Mouse (Mus musculus) forebrain, embryonic 16.5 days (tissue): ENCODE results near the gene Cdx2. TPM values are rescaled to one million over a fixed set of nuclear protein-coding genes. Genes with fewer than 3 reads are reported as not detected.

Experiments
- ATAC-seq: fragments of 200-750 bp; cut with Nextera tagmentation; 2 replicates; pipeline ENCODE4 v1.8.0; 2017; ENCODE audit warnings: mild to moderate bottlenecking, moderate library complexity
- H3K27ac ChIP-seq: fragments of 300-500 bp; sonication (generic); 2 replicates; pipeline ENCODE4 v1.5.1; 2014; ENCODE audit warnings: low read length, control low read depth
- H3K27me3 ChIP-seq: fragments of 300-500 bp; sonication (generic); replicated peaks from 2 replicates; pipeline ENCODE4 v1.6.1; 2014; ENCODE audit warnings: low read length; ENCODE audit not compliant: control insufficient read depth, insufficient read depth
- H3K36me3 ChIP-seq: fragments of 300-500 bp; sonication (generic); 2 replicates; pipeline ENCODE4 v1.6.1; 2014; ENCODE audit not compliant: control insufficient read depth, insufficient read depth
- H3K4me1 ChIP-seq: fragments of 300-500 bp; sonication (generic); replicated peaks from 2 replicates; pipeline ENCODE4 v1.6.1; 2014; ENCODE audit warnings: low read length; ENCODE audit not compliant: control insufficient read depth, insufficient read depth
- H3K4me2 ChIP-seq: fragments of 300-500 bp; sonication (generic); 2 replicates; pipeline ENCODE4 v1.6.1; 2014; ENCODE audit warnings: mild to moderate bottlenecking, low read length, control low read depth
- H3K4me3 ChIP-seq: fragments of 300-500 bp; sonication (generic); replicated peaks from 2 replicates; pipeline ENCODE4 v1.5.1; 2014; ENCODE audit warnings: mild to moderate bottlenecking, low read length, control low read depth
- H3K9ac ChIP-seq: fragments of 300-500 bp; sonication (generic); replicated peaks from 2 replicates; pipeline ENCODE4 v1.6.1; 2014; ENCODE audit warnings: low read depth, low read length, control low read depth
- H3K9me3 ChIP-seq: fragments of 300-500 bp; sonication (generic); 2 replicates; pipeline ENCODE4 v1.6.1; 2016; ENCODE audit warnings: low read length; ENCODE audit not compliant: control insufficient read depth
- WGBS: fragments of 180-500 bp; shearing (Covaris S2); extraction: QIAGEN DNeasy Blood & Tissue Kit; methylation state at CpG from one replicate; pipeline ENCODE4 v1.1.7; 2014; 5-methylcytosine and 5-hydroxymethylcytosine counted together
- polyA plus RNA-seq: library from polyadenylated mRNA; unstranded; fragments of >200 nt; fragmentation: Nextera tagmentation; extraction: Ambion mirVana; gene quantifications from 2 replicates; pipeline ENCODE4 v1.2.1, GENCODE M21; 2015

Cdx2 gene
- polyA plus RNA-seq, 1 experiment from 2014 or later = not detected

- Histone ChIP-seq H3K4me2 (no peak within 1 kb of the TSS), H3K9me3 (no peaks in the 10 kb centered on the region), H3K27me3 (peaks cover 49% of the 10 kb centered on the region), H3K4me3 (no peak within 1 kb of the TSS), H3K36me3 (no peaks in the 10 kb centered on the region), H3K9ac (no peak within 1 kb of the TSS), H3K4me1 (no peaks in the 10 kb centered on the region), H3K27ac (no peak within 1 kb of the TSS)
- no peak for ATAC-seq
- 77% methylated on average over 8 of the region's 8 CpGs for WGBS
Measured at GRCm38 (mm10) chr5:147322183-147322582, 15.1 kb upstream of the Cdx2 start, which contains the start of gene Urad. Urad (minus strand) TSS chr5:147322440.

- Histone ChIP-seq H3K27me3 (peaks cover 74% of the 10 kb centered on the region), H3K4me3 (no peak overlapping the region), H3K4me2 (no peak overlapping the region), H3K36me3 (no peaks in the 10 kb centered on the region), H3K27ac (no peak overlapping the region), H3K9me3 (no peaks in the 10 kb centered on the region), H3K4me1 (0 out of 2 replicates have a peak, but pooled peaks cover 3% of the 10 kb centered on the region), H3K9ac (no peak overlapping the region)
- ATAC-seq = peak; percentile 69; the same call in 1 of the 2 replicates
Measured at GRCm38 (mm10) chr5:147319653-147320052, 12.6 kb upstream of the Cdx2 start.

DNA sequence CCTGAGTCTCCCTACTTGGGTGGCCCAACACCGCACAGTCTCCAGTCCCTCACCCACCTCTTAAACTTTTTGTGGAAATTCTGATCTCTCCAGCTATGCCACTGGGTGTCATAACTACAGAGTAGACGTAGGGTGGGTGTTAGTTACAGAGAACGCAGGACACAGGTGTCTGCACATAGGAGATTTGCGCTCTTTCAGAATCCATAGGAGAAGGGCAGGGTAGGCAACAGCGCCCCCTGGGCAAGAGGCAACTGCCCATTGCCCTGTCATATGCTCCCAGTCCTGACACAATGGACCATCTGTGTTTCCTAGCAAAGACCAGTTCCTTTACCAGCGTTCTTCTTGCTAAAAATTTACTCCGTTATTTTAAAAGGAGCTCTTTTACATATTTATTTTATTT lies 10.9 kb upstream of the Cdx2 start:
- Histone ChIP-seq H3K36me3 (no peaks in the 10 kb centered on the region), H3K9me3 (no peaks in the 10 kb centered on the region), H3K4me1 (0 out of 2 replicates have a peak, but pooled peaks cover 3% of the 10 kb centered on the region), H3K27ac (no peak overlapping the region), H3K4me2 (no peak overlapping the region), H3K27me3 (peaks cover 89% of the 10 kb centered on the region), H3K9ac (no peak overlapping the region), H3K4me3 (no peak overlapping the region)
- WGBS = 19% methylated on average over 7 of the region's 7 CpGs
- no peak for ATAC-seq

GRCm38 (mm10) chr5:147317321-147317720 lies 10.3 kb upstream of the Cdx2 start:
- Histone ChIP-seq H3K4me1 (0 out of 2 replicates have a peak, but pooled peaks cover 3% of the 10 kb centered on the region), H3K4me2 (no peak overlapping the region), H3K9ac (no peak overlapping the region), H3K27me3 (peaks cover 87% of the 10 kb centered on the region), H3K4me3 (no peak overlapping the region), H3K9me3 (no peaks in the 10 kb centered on the region), H3K27ac (no peak overlapping the region), H3K36me3 (no peaks in the 10 kb centered on the region)
- 6% methylated on average over 7 of the region's 7 CpGs for WGBS
- no peak for ATAC-seq

GRCm38 (mm10) chr5:147315432-147316075 lies 8.5 kb upstream of the Cdx2 start:
- H3K4me3 ChIP-seq = no peak overlapping the region
- H3K27me3 ChIP-seq = peaks cover 89% of the 10 kb centered on the region
- H3K4me2 ChIP-seq = no peak overlapping the region
- H3K4me1 ChIP-seq = 0 out of 2 replicates have a peak, but pooled peaks cover 3% of the 10 kb centered on the region
- ATAC-seq = no peak
- H3K27ac ChIP-seq = no peak overlapping the region
- H3K36me3 ChIP-seq = no peaks in the 10 kb centered on the region
- no peaks in the 10 kb centered on the region for H3K9me3 ChIP-seq
- WGBS = 1% methylated on average over 25 of the region's 25 CpGs
- H3K9ac ChIP-seq = no peak overlapping the region

- Histone ChIP-seq H3K4me2 (no peak overlapping the region), H3K4me1 (0 out of 2 replicates have a peak, but pooled peaks cover 3% of the 10 kb centered on the region), H3K36me3 (no peaks in the 10 kb centered on the region), H3K27ac (no peak overlapping the region), H3K27me3 (peaks cover 91% of the 10 kb centered on the region), H3K4me3 (no peak overlapping the region), H3K9me3 (no peaks in the 10 kb centered on the region), H3K9ac (no peak overlapping the region)
- no peak for ATAC-seq
- WGBS = under 1% methylated on average over 39 of the region's 39 CpGs
Measured at GRCm38 (mm10) chr5:147314646-147315431, 7.8 kb upstream of the Cdx2 start.

DNA sequence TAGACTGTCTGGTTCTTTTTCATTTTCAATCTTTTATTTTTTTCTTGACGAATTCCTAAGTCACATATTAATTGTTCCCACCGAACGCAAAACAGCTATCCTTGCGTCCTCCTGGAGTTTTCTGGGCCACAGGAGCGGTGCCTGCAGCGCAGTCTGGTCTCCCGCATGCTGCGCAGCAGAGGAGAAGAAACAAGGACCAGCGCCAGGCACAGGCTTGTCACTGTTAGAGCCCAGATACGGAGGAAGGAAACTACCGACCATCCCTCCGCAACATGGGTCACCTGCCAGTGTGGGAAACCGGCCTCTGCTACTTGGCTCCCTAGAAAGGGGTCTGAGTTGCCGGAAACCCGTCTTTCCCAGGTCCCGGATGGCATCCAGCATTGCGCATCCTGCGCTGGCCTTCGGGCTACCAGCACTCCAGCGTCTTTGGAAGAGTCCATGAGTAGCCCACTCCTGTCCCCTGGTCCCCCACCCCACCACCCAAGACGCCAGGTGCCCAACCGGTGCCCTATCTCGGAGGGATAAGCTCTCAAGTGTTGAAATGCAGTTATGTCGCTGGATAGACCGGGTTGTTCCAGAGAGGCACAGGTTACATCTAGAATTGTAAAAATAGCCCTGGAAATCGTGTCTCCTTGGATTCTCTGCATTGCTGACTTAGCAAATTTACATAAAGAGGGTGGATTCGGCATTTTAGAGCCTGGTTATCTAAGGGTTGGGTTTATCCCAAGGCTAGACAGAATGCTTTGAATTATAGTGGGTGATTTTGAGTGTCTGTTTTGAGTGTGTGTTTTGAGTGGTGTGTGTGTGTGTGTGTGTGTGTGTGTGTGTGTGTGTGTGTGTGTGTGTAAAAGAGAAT lies 6.0 kb upstream of the Cdx2 start:
- H3K4me1 ChIP-seq = 0 out of 2 replicates have a peak, but pooled peaks cover 3% of the 10 kb centered on the region
- no peak overlapping the region for H3K4me2 ChIP-seq
- no peak overlapping the region for H3K9ac ChIP-seq
- ATAC-seq = no peak
- no peaks in the 10 kb centered on the region for H3K9me3 ChIP-seq
- H3K4me3 ChIP-seq = no peak overlapping the region
- WGBS = under 1% methylated on average over 27 of the region's 27 CpGs
- no peak overlapping the region for H3K27ac ChIP-seq
- no peaks in the 10 kb centered on the region for H3K36me3 ChIP-seq
- peaks cover 96% of the 10 kb centered on the region for H3K27me3 ChIP-seq

DNA sequence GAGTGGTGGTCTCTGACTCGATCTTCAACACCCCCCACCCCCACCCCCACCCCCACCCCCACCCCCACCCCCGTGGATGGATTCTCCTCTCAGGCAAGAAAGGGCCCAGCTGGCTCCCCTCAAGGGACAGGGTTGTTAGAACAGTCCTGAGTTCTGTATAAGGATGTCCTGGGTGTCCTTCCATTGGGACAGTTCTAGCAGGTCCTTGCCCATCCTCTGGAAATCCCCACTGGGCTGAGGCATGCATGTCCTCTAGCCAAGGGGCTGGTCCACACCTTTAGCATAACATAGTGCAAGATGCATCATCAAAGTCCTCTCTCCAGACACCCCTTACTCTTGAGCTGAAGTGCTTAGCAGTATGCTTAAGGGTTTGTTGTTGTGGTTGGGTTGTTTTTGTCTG lies 2.7 kb upstream of the Cdx2 start:
- Histone ChIP-seq H3K4me3 (no peak overlapping the region), H3K9me3 (no peaks in the 10 kb centered on the region), H3K27me3 (peaks cover 94% of the 10 kb centered on the region), H3K4me1 (peaks cover 5% of the 10 kb centered on the region; the same call in 1 of the 2 replicates), H3K36me3 (no peaks in the 10 kb centered on the region), H3K9ac (no peak overlapping the region), H3K4me2 (no peak overlapping the region), H3K27ac (no peak overlapping the region)
- WGBS = 0% methylated on average over 2 of the region's 2 CpGs
- ATAC-seq = no peak

DNA sequence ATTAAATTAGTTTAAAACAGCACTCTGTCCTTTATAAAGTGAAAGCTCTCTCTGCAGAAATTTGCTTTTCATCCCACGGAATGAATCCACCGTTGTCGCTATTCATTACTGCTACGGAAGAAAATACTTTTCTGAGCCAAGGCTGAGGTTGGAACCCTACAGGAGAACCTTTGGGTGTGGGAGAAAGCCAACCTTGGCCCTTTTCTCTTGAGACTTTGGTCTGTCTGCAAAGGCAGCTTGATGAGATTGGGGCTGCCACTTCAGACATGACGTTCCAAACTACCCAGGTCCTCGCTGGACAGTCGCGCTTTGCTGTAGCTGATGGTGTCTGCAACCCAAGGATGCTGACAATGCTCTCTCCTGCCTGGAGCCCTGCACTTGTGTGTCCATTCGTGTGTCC lies 1.4 kb upstream of the Cdx2 start:
- H3K9me3 ChIP-seq = no peaks in the 10 kb centered on the region
- H3K27me3 ChIP-seq = peaks cover 96% of the 10 kb centered on the region
- H3K4me1 ChIP-seq = peaks cover 8% of the 10 kb centered on the region; the same call in 1 of the 2 replicates
- H3K36me3 ChIP-seq = no peaks in the 10 kb centered on the region
- no peak overlapping the region for H3K9ac ChIP-seq
- no peak for ATAC-seq
- H3K4me3 ChIP-seq = no peak overlapping the region
- H3K4me2 ChIP-seq = no peak overlapping the region
- no peak overlapping the region for H3K27ac ChIP-seq
- 2% methylated on average over 9 of the region's 9 CpGs for WGBS
